Mouse (Mus musculus) hindbrain, embryonic 12.5 days (tissue): Measurements from ENCODE around the gene Oxld1. TPM values are rescaled to one million over a fixed set of nuclear protein-coding genes. Genes with fewer than 3 reads are reported as not detected.

Source experiments
- ATAC-seq: fragments of 200-750 bp; cut with Nextera tagmentation; 2 replicates; pipeline ENCODE4 v1.8.0; 2017; ENCODE audit warnings: moderate TSS enrichment; ENCODE audit not compliant: low FRiP score
- H3K27ac ChIP-seq: fragments of 300-500 bp; sonication (generic); 2 replicates; pipeline ENCODE4 v1.5.1; 2016; ENCODE audit warnings: mild to moderate bottlenecking
- H3K27me3 ChIP-seq: fragments of 300-500 bp; sonication (generic); 2 replicates; pipeline ENCODE4 v1.6.1; 2016; ENCODE audit warnings: mild to moderate bottlenecking
- H3K36me3 ChIP-seq: fragments of 300-500 bp; sonication (generic); 2 replicates; pipeline ENCODE4 v1.6.1; 2016; ENCODE audit warnings: mild to moderate bottlenecking
- H3K4me1 ChIP-seq: fragments of 300-500 bp; sonication (generic); 2 replicates; pipeline ENCODE4 v1.6.1; 2016
- H3K4me2 ChIP-seq: fragments of 300-500 bp; sonication (generic); replicated peaks from 2 replicates; pipeline ENCODE4 v1.6.1; 2016; ENCODE audit warnings: mild to moderate bottlenecking
- H3K4me3 ChIP-seq: fragments of 300-500 bp; sonication (generic); 2 replicates; pipeline ENCODE4 v1.5.1; 2016; ENCODE audit warnings: mild to moderate bottlenecking
- H3K9ac ChIP-seq: fragments of 300-500 bp; sonication (generic); 2 replicates; pipeline ENCODE4 v1.6.1; 2016; ENCODE audit warnings: mild to moderate bottlenecking, moderate library complexity
- H3K9me3 ChIP-seq: fragments of 300-500 bp; sonication (generic); replicated peaks from 2 replicates; pipeline ENCODE4 v1.6.1; 2016; ENCODE audit warnings: mild to moderate bottlenecking
- WGBS: fragments of 180-500 bp; shearing (Covaris S2); methylation state at CpG from one replicate; pipeline ENCODE4 v1.1.7; 2016; 5-methylcytosine and 5-hydroxymethylcytosine counted together
- polyA plus RNA-seq: library from polyadenylated mRNA; unstranded; fragments of >200 nt; fragmentation: Nextera tagmentation; extraction: Ambion mirVana; gene quantifications from 2 replicates; pipeline ENCODE4 v1.2.1, GENCODE M21; 2016

The Oxld1 gene
- polyA plus RNA-seq, 1 experiment from 2014 or later = 11.3 TPM

DNA sequence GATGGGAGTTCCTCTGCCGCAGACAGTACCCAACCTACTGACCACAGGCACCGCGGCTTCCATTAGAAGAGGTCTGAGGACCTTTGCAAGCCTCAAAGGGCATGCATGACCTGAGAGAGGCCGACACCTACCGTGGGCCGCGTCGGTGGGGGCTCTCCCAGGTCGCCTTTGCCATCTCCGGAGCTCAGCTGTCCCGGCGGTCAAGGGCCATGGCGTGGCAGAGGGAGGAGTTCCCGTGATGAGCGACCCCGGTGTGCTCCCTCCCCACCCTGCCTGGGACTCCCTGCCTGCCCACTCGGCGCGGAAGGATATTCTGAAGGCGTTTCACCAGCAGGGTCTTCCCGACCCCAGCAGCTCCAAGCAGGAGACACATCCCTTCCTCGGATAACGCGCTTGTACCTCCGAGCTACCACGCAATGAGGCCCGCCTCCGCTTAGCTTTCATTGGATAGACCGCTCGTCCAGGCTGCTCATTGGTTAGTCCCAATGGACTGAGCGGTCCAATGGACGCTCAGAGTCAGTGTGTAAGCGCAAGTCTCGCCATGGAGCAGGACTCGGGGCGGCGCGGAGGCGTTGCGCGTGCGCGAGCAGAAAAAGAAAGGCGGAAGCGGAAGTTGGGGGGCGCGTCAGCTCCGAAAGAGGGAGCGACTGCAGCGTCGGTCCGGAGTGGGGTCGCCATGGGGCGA, 9.3 kb upstream of the Oxld1 start, which contains the start of gene Arl16:
Gene Arl16 (minus strand): TSS at position 557 of the 685 bp plus-strand sequence.
- peak within 1 kb of the TSS; percentile 93 for H3K9ac ChIP-seq
- peaks cover 56% of the 10 kb centered on the region for H3K36me3 ChIP-seq
- peak; percentile 100 for ATAC-seq
- WGBS = 1% methylated on average over 53 of the region's 54 CpGs
- peak within 1 kb of the TSS; percentile 89 for H3K27ac ChIP-seq
- peak within 1 kb of the TSS; percentile 98 for H3K4me2 ChIP-seq
- peaks cover 21% of the 10 kb centered on the region for H3K4me1 ChIP-seq
- no peaks in the 10 kb centered on the region for H3K27me3 ChIP-seq
- no peaks in the 10 kb centered on the region for H3K9me3 ChIP-seq
- H3K4me3 ChIP-seq = peak within 1 kb of the TSS; percentile 84

DNA sequence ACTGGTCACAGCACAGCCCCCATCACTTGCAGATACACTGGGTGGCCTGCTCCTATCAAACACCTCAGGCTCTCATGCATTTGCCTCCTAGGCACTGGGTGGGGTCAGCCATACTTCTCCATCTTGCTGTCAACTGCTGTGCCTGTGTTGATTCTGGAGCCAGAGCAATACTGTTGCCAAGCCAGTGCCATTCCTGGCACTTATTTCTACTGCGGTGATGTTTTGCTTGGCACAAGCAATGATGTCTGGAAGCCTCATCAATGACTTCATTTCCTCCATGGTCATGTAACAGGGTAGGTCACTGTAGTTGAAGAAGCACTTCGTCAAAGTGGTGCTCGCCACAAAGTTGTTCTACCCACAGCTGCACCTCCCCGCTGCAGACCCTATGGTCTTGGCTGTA, 7.7 kb upstream of the Oxld1 start:
- H3K27me3 ChIP-seq = no peaks in the 10 kb centered on the region
- H3K4me3 ChIP-seq = 0 out of 2 replicates have a peak overlapping the region, but pooled peaks have one; percentile 84
- no peak for ATAC-seq
- H3K9ac ChIP-seq = peak overlapping the region; percentile 93; the same call in 1 of the 2 replicates
- no peak overlapping the region for H3K27ac ChIP-seq
- H3K9me3 ChIP-seq = no peaks in the 10 kb centered on the region
- peaks cover 21% of the 10 kb centered on the region for H3K4me1 ChIP-seq
- 92% methylated on average over 4 of the region's 4 CpGs for WGBS
- H3K4me2 ChIP-seq = peak overlapping the region; percentile 98
- peaks cover 56% of the 10 kb centered on the region for H3K36me3 ChIP-seq

DNA sequence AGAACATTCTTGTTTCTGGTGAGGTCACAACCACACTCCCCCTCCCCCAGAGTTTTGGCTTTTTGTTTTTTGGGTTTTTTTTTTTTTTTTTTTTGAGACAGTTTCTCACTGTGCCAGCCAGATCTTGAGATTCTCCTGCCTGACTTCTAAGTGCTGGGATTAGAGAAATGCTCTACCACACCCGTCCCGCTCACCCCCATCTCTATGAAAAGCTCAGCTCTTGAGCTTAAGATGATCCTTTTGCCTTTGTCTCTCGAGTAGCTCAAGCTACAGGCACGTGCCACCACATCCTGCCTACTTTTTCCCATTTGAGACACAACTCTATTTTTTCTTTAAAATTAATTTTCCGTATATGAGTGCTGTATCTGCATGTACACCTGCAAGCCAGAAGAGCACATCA, 6.5 kb upstream of the Oxld1 start:
- H3K4me3 ChIP-seq = no peak overlapping the region
- H3K9me3 ChIP-seq = no peaks in the 10 kb centered on the region
- no peak for ATAC-seq
- 91% methylated on average over 5 of the region's 5 CpGs for WGBS
- H3K27ac ChIP-seq = no peak overlapping the region
- no peaks in the 10 kb centered on the region for H3K27me3 ChIP-seq
- peaks cover 21% of the 10 kb centered on the region for H3K4me1 ChIP-seq
- no peak overlapping the region for H3K4me2 ChIP-seq
- H3K9ac ChIP-seq = no peak overlapping the region
- peaks cover 53% of the 10 kb centered on the region for H3K36me3 ChIP-seq

DNA sequence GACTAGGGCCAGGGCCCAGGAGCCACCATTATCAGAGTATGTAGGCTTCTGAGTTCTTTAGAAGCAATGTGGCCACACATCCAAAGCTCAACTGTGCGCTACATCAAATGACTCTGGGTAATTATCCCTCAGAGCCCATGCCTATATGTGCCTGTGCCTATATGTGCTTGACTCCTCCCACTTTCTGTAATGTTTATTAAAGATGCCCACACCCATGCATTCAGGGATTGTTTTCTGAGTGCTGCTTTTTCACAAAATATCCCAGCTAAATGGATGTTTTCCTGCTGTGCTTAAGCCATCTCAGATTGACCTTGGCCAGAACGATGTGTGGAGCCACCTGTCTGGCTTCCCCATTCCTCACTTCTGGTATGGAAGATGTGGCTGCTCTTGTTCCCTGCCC, 5.7 kb upstream of the Oxld1 start:
- H3K27ac ChIP-seq = no peak overlapping the region
- no peak for ATAC-seq
- peaks cover 26% of the 10 kb centered on the region for H3K4me1 ChIP-seq
- 94% methylated on average over 2 of the region's 2 CpGs for WGBS
- no peak overlapping the region for H3K4me2 ChIP-seq
- H3K36me3 ChIP-seq = peaks cover 54% of the 10 kb centered on the region
- H3K27me3 ChIP-seq = no peaks in the 10 kb centered on the region
- H3K9me3 ChIP-seq = no peaks in the 10 kb centered on the region
- no peak overlapping the region for H3K9ac ChIP-seq
- H3K4me3 ChIP-seq = no peak overlapping the region

DNA sequence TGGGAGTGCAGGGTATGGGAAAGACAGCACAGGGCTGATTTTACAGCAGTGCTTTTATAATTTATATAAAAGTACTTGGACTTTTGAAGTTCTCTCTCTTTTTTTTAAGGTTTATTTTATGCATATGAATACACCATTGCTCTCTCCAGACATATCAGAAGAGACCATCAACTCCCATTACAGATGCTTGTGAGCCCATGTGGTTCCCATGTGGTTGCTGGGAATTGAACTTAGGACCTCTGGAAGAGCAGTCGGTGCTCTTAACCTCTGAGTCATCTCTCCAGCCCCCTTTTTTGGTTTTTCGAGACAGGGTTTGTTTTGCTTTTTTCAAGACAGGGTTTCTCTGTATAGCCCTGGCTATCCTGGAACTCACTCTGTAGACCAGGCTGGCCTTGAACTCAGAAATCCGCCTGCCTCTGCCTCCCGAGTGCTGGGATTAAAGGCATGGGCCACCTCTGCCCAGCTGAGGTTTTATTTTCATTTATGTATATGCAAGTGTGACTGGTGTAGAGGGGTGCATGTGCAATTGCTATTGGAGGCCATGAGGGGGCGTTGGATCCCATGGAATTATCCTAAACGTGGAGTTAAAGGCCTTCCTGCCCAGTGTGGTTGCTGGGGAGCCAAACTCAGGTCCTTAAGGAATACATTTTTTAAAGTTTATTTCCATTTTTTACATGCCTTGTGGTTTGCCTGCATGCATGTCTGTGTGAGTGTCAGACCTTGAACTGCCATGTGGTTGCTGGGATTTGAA, 1.2 kb upstream of the Oxld1 start:
- Histone ChIP-seq H3K4me1 (peaks cover 20% of the 10 kb centered on the region), H3K4me2 (peak overlapping the region; percentile 81), H3K9me3 (no peaks in the 10 kb centered on the region), H3K36me3 (peaks cover 44% of the 10 kb centered on the region), H3K27me3 (no peaks in the 10 kb centered on the region), H3K4me3 (peak overlapping the region; percentile 86), H3K9ac (peak overlapping the region; percentile 87), H3K27ac (no peak overlapping the region)
- no peak for ATAC-seq
- WGBS = 61% methylated on average over 6 of the region's 6 CpGs

DNA sequence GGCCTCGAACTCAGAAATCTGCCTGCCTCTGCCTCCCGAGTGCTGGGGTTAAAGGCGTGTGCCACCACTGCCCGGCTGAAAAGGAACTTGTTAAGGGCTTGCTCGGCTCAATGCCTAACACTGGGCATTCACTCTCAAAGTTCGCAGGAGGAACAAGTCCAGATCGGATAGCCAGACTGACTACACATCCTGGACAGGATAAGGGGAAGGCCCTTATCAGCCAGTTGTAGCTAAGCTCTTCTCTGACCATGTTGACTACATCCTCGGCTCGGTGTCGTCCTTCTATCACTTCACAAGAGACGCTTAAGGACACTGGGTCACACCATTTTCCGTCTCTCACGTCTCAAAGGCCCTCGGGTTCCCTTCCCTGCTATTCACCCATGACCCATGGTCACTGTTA, 498 bp downstream of the Oxld1 start:
- no peak; the same call in 1 of the 2 replicates for ATAC-seq
- Histone ChIP-seq H3K36me3 (peaks cover 29% of the 10 kb centered on the region), H3K4me2 (peak overlapping the region; percentile 81), H3K27ac (peak overlapping the region; percentile 82), H3K9me3 (no peaks in the 10 kb centered on the region), H3K9ac (peak overlapping the region; percentile 87), H3K4me1 (peaks cover 20% of the 10 kb centered on the region), H3K27me3 (no peaks in the 10 kb centered on the region), H3K4me3 (peak overlapping the region; percentile 86)
- WGBS = 39% methylated on average over 14 of the region's 14 CpGs

DNA sequence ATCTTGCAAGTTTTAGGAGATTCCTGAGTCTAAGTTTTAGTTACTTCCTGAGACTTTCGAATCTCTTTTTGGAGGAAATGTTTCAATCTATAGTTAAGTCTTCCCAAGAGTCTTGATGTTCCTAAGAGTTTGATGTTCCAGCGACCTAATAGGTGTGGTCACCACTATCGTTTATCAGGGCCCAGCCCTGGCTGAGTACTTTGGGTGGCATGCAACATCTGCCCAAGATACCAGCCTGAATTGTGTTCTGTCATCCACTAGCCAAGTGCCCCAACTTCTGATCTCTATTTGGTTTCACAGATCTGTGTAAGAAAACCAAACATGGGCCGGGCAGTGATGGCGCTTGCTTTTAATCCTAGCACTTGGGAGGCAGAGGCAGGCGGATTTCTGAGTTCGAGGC, 2.5 kb downstream of the Oxld1 start:
- H3K4me3 ChIP-seq = no peak overlapping the region
- no peaks in the 10 kb centered on the region for H3K9me3 ChIP-seq
- H3K9ac ChIP-seq = no peak overlapping the region
- H3K27ac ChIP-seq = no peak overlapping the region
- ATAC-seq = no peak
- H3K27me3 ChIP-seq = no peaks in the 10 kb centered on the region
- peaks cover 20% of the 10 kb centered on the region for H3K4me1 ChIP-seq
- H3K4me2 ChIP-seq = no peak overlapping the region
- peaks cover 11% of the 10 kb centered on the region for H3K36me3 ChIP-seq
- 96% methylated on average over 7 of the region's 7 CpGs for WGBS

DNA sequence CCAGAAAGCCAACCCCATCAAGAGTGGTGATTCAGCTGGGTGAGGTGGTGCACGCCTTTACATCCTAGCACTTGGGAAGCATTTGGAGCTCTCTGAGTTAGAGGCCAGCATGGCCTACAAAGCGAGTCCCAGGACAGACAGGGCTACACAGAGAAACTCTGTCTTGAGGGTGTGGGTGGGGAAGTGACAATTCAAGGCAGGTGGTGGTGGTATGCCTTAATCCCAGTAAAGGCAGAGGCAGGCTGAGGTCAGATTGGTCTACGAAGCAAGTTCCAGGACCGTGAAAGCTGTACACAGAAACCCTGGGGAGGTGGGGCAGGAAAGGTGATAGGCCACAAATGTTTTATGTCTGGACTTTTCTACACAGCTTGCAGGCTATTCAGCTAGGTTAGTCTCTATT, 2.9 kb downstream of the Oxld1 start:
- H3K4me2 ChIP-seq = no peak overlapping the region
- H3K9ac ChIP-seq = no peak overlapping the region
- peaks cover 8% of the 10 kb centered on the region for H3K36me3 ChIP-seq
- no peaks in the 10 kb centered on the region for H3K9me3 ChIP-seq
- WGBS = 92% methylated on average over 4 of the region's 4 CpGs
- peaks cover 20% of the 10 kb centered on the region for H3K4me1 ChIP-seq
- no peak overlapping the region for H3K27ac ChIP-seq
- H3K4me3 ChIP-seq = no peak overlapping the region
- ATAC-seq = no peak
- no peaks in the 10 kb centered on the region for H3K27me3 ChIP-seq

DNA sequence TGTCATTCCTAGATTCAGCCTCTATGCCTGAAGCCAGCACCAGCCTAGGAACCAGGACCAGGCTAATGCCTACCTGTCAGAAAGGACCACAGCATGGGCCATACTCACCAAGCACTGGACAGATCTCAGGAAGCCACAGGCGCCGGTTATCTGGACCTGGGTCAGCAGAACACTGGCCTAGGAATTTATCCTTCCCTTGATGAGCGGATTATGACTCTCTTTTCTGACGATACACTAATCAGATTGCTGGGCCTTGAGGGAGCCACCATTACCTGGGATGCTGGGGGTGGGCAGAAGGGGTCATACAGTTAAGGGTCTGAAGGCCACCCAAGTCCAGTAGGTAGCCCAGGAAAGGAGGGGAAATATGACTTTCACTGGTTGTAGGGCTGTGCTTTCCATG, 4.6 kb downstream of the Oxld1 start, which contains the start of gene Pde6g:
Gene Pde6g (minus strand): TSS at position 195 of the 400 bp plus-strand sequence.
- no peak for ATAC-seq
- 92% methylated on average over 4 of the region's 4 CpGs for WGBS
- peaks cover 10% of the 10 kb centered on the region for H3K4me1 ChIP-seq
- no peaks in the 10 kb centered on the region; the same call in 1 of the 2 replicates for H3K36me3 ChIP-seq
- no peak within 1 kb of the TSS for H3K4me3 ChIP-seq
- no peak within 1 kb of the TSS for H3K4me2 ChIP-seq
- no peak within 1 kb of the TSS for H3K9ac ChIP-seq
- H3K9me3 ChIP-seq = no peaks in the 10 kb centered on the region
- H3K27me3 ChIP-seq = no peaks in the 10 kb centered on the region
- no peak within 1 kb of the TSS for H3K27ac ChIP-seq

DNA sequence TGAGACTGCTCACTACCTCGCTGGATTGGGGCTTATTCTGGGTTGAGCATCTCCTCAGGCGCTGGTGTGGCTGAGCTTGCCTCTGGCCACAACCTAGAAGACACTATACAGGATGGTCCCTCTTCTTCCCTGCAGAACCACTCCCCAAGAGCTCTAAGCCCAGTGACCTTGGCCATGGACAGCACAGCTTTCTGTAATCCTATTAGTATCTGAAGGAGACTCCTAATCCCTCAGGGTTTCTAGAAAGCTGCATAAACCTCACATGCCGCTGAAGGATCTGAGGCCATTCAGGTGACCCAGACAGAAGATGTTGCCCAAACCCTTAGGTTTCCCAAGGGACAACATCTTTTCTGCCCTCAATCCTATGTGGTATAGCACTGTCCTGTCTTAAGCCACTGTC, 5.6 kb downstream of the Oxld1 start:
- whole genome bisulfite sequencing = 72% methylated on average over 3 of the region's 3 CpGs

DNA sequence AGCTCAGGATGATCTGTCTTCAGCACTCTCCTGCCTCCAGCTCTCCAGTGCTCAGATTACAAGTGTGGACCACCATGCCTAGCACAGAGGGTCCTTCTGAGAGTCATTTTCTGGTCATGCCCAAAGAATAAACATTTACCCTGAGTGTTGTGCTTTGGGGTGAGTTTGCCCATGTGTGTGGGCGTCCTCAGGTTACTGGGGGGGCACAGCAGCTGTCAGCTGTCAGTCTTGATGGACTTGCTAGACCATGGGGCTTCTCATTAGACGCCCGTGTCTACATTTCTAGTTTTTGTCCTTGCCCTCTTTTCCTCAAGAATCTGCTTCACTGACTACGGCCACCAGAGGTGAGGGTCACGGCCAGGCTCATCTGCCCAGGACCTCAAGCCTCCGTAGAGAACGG, 10.7 kb downstream of the Oxld1 start:
- Histone ChIP-seq H3K4me3 (no peak overlapping the region), H3K27ac (no peak overlapping the region)
- WGBS = 82% methylated on average over 7 of the region's 7 CpGs

More for the DNA sequence above, 5.6 kb downstream of the Oxld1 start:
- Histone ChIP-seq H3K9ac (no peak overlapping the region), H3K27ac (no peak overlapping the region), H3K4me1 (peaks cover 7% of the 10 kb centered on the region), H3K27me3 (no peaks in the 10 kb centered on the region), H3K36me3 (no peaks in the 10 kb centered on the region; the same call in 1 of the 2 replicates), H3K4me2 (no peak overlapping the region), H3K9me3 (no peaks in the 10 kb centered on the region), H3K4me3 (no peak overlapping the region)
- ATAC-seq = no peak

DNA sequence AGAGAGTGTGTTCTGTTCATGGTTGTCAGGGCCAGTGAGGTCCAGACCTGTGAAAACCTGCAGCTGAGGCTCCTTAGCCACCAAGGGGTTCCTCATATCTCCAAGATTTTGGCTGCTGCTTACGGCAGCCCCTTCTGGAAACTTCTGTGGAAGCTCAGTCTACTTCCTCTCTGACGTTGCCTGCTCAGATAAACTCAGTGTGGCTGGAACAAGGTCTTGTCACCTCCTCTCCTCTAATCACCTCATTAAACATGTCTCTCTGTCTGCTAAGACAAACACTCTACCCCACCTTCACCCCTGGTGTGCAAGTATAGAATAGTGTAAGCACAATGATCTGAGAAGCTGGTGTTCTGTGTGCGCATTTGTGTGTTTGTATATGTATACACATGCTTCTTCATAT, 12.4 kb downstream of the Oxld1 start:
- H3K27ac ChIP-seq = no peak overlapping the region
- no peak overlapping the region for H3K4me3 ChIP-seq
- H3K27me3 ChIP-seq = no peaks in the 10 kb centered on the region
- no peak for ATAC-seq
- H3K9me3 ChIP-seq = no peaks in the 10 kb centered on the region
- WGBS = 84% methylated on average over 3 of the region's 3 CpGs
- no peak overlapping the region for H3K9ac ChIP-seq
- H3K4me1 ChIP-seq = no peaks in the 10 kb centered on the region
- no peaks in the 10 kb centered on the region for H3K36me3 ChIP-seq
- H3K4me2 ChIP-seq = no peak overlapping the region

More for the DNA sequence above, 10.7 kb downstream of the Oxld1 start:
- ATAC-seq = no peak
- no peak overlapping the region for H3K4me2 ChIP-seq
- H3K9me3 ChIP-seq = no peaks in the 10 kb centered on the region
- H3K4me1 ChIP-seq = no peaks in the 10 kb centered on the region
- H3K36me3 ChIP-seq = no peaks in the 10 kb centered on the region
- H3K9ac ChIP-seq = no peak overlapping the region
- no peaks in the 10 kb centered on the region for H3K27me3 ChIP-seq
